Mouse (Mus musculus) liver, embryonic 14.5 days (tissue): Measurements from ENCODE around the gene Sun1. TPM values are rescaled to one million over a fixed set of nuclear protein-coding genes. Genes with fewer than 3 reads are reported as not detected.
A peak's percentile ranks its signal among the peaks of the same experiment; 100 is the strongest.

Experiments used
- ATAC-seq: fragments of 200-750 bp; cut with Nextera tagmentation; 2 replicates; pipeline ENCODE4 v1.8.0; 2017; ENCODE audit warnings: moderate number of reproducible peaks, mild to moderate bottlenecking, moderate library complexity; ENCODE audit not compliant: insufficient read depth
- DNase-seq, 3 experiments: peaks; one replicate each; pipeline ENCODE4 v3.0.0-alpha.2; 2012 to 2013; ENCODE audit warnings: low read depth in 3 of 3, low spot score in 3 of 3
- H3K27ac ChIP-seq: fragments of 300-500 bp; sonication (generic); 2 replicates; pipeline ENCODE4 v1.5.1; 2014; ENCODE audit warnings: moderate library complexity, mild to moderate bottlenecking, control low read depth, inconsistent platforms
- H3K27me3 ChIP-seq: fragments of 300-500 bp; sonication (generic); 2 replicates; pipeline ENCODE4 v1.6.1; 2014; ENCODE audit warnings: mild to moderate bottlenecking, low read length, moderate library complexity; ENCODE audit not compliant: control insufficient read depth, insufficient read depth
- H3K36me3 ChIP-seq: fragments of 300-500 bp; sonication (generic); replicated peaks from 2 replicates; pipeline ENCODE4 v1.6.1; 2014; ENCODE audit warnings: low read depth; ENCODE audit not compliant: control insufficient read depth, insufficient read depth
- H3K4me1 ChIP-seq, 2 experiments: fragments of 200-500 bp in 1 of 2; fragments of 300-500 bp in 1 of 2; sonication (generic) in 1 of 2; replicated peaks; 2 replicates each; pipeline ENCODE4 v1.6.1; 2012 to 2014; ENCODE audit warnings: antibody characterized with exemption in 1 of 2, inconsistent platforms in 1 of 2, low read length in 1 of 2; ENCODE audit not compliant: control insufficient read depth in 2 of 2, insufficient read depth in 2 of 2
- H3K4me2 ChIP-seq: fragments of 300-500 bp; sonication (generic); 2 replicates; pipeline ENCODE4 v1.6.1; 2014; ENCODE audit warnings: low read depth, mild to moderate bottlenecking, control low read depth, moderate library complexity
- H3K4me3 ChIP-seq, 2 experiments: fragments of 200-500 bp in 1 of 2; fragments of 300-500 bp in 1 of 2; sonication (generic) in 1 of 2; 2 replicates each; pipeline ENCODE4 v1.5.1; 2012 to 2014; ENCODE audit warnings: low read depth in 2 of 2, low read length in 2 of 2, mild to moderate bottlenecking in 2 of 2, control low read depth in 1 of 2, inconsistent platforms in 1 of 2, moderate library complexity in 1 of 2; ENCODE audit not compliant: insufficient read depth in 1 of 2
- H3K9ac ChIP-seq: fragments of 300-500 bp; sonication (generic); replicated peaks from 2 replicates; pipeline ENCODE4 v1.6.1; 2014; ENCODE audit warnings: mild to moderate bottlenecking, control low read depth, moderate library complexity
- H3K9me3 ChIP-seq: fragments of 300-500 bp; sonication (generic); 2 replicates; pipeline ENCODE4 v1.6.1; 2016; ENCODE audit warnings: low read length, mixed read lengths; ENCODE audit not compliant: control insufficient read depth
- CTCF ChIP-seq: IDR thresholded peaks from 2 replicates; pipeline ENCODE4 v1.5.1; 2016; ENCODE audit warnings: antibody characterized with exemption, low read depth, control low read depth
- EP300 ChIP-seq: IDR thresholded peaks from 2 replicates; pipeline ENCODE4 v1.6.1; 2016; ENCODE audit warnings: antibody characterized with exemption, low read depth
- WGBS: fragments of 180-500 bp; shearing (Covaris S2); extraction: QIAGEN DNeasy Blood & Tissue Kit; methylation state at CpG from one replicate; pipeline ENCODE4 v1.1.7; 2014; ENCODE audit not compliant: insufficient replicate concordance; 5-methylcytosine and 5-hydroxymethylcytosine counted together
- polyA plus RNA-seq, 2 experiments: library from polyadenylated mRNA; depleted of rRNA in 1 of 2; stranded (reverse) in 1 of 2; unstranded in 1 of 2; fragments of >200 nt; fragmentation: Nextera tagmentation in 1 of 2; extraction: Ambion mirVana in 1 of 2; gene quantifications; 2 replicates each; pipeline versions ENCODE4 v1.2.1 to v1.2.3; 2012 to 2014

The Sun1 gene
- polyA plus RNA-seq, 2 experiments = 17.9 to 19.9 TPM

GRCm38 (mm10) chr5:139223331-139223730 lies 22.9 kb downstream of the Sun1 start:
- 89% methylated on average over 10 of the region's 10 CpGs for WGBS
- H3K9me3 ChIP-seq = no peaks in the 10 kb centered on the region
- DNase-seq (no peak), ATAC-seq (no peak)
- peaks cover 55% of the 10 kb centered on the region for H3K36me3 ChIP-seq
- H3K4me1 ChIP-seq = no peaks in the 10 kb centered on the region
- H3K4me2 ChIP-seq = no peak overlapping the region
- no peak overlapping the region for H3K27ac ChIP-seq
- no peak for TF ChIP-seq CTCF
- no peak for TF ChIP-seq EP300
- no peak overlapping the region for H3K4me3 ChIP-seq
- no peak overlapping the region for H3K9ac ChIP-seq
- H3K27me3 ChIP-seq = no peaks in the 10 kb centered on the region

GRCm38 (mm10) chr5:139227236-139227635 lies 26.8 kb downstream of the Sun1 start:
- H3K9ac ChIP-seq = no peak overlapping the region
- H3K36me3 ChIP-seq = peaks cover 57% of the 10 kb centered on the region
- 83% methylated on average over 4 of the region's 4 CpGs for WGBS
- no peaks in the 10 kb centered on the region for H3K27me3 ChIP-seq
- no peak for ATAC-seq
- no peak for DNase-seq
- no peak overlapping the region for H3K27ac ChIP-seq
- no peak overlapping the region for H3K4me2 ChIP-seq
- no peak for TF ChIP-seq EP300
- no peak for TF ChIP-seq CTCF
- H3K4me1 ChIP-seq = no peaks in the 10 kb centered on the region
- no peak overlapping the region for H3K4me3 ChIP-seq
- no peaks in the 10 kb centered on the region for H3K9me3 ChIP-seq

- Histone ChIP-seq H3K27ac (no peak overlapping the region), H3K4me2 (no peak overlapping the region), H3K9ac (no peak overlapping the region), H3K27me3 (no peaks in the 10 kb centered on the region), H3K4me3 (no peak overlapping the region), H3K36me3 (peaks cover 57% of the 10 kb centered on the region), H3K9me3 (no peaks in the 10 kb centered on the region), H3K4me1 (no peaks in the 10 kb centered on the region)
- ATAC-seq = no peak
- WGBS = 80% methylated on average over 2 of the region's 2 CpGs
- TF ChIP-seq CTCF (no peak), EP300 (no peak)
- no peak for DNase-seq
These were observed 27.2 kb downstream of the Sun1 start for GRCm38 (mm10) chr5:139227645-139228044.

GRCm38 (mm10) chr5:139228318-139228717 lies 27.9 kb downstream of the Sun1 start:
- 88% methylated on average over 3 of the region's 3 CpGs for WGBS
- H3K27me3 ChIP-seq = no peaks in the 10 kb centered on the region
- H3K9me3 ChIP-seq = no peaks in the 10 kb centered on the region
- H3K4me3 ChIP-seq = no peak overlapping the region
- H3K27ac ChIP-seq = no peak overlapping the region
- DNase-seq = no peak
- ATAC-seq = no peak
- H3K36me3 ChIP-seq = peaks cover 62% of the 10 kb centered on the region
- no peak overlapping the region for H3K4me2 ChIP-seq
- H3K9ac ChIP-seq = no peak overlapping the region
- no peak for TF ChIP-seq EP300
- no peak for TF ChIP-seq CTCF
- no peaks in the 10 kb centered on the region for H3K4me1 ChIP-seq

- no peak for ATAC-seq
- no peak overlapping the region for H3K27ac ChIP-seq
- H3K9me3 ChIP-seq = no peaks in the 10 kb centered on the region
- TF ChIP-seq CTCF = no peak
- no peak for TF ChIP-seq EP300
- no peaks in the 10 kb centered on the region for H3K4me1 ChIP-seq
- H3K4me2 ChIP-seq = no peak overlapping the region
- no peaks in the 10 kb centered on the region for H3K27me3 ChIP-seq
- peaks cover 62% of the 10 kb centered on the region for H3K36me3 ChIP-seq
- no peak overlapping the region for H3K9ac ChIP-seq
- no peak overlapping the region for H3K4me3 ChIP-seq
- DNase-seq = no peak
- WGBS = 81% methylated on average over 3 of the region's 3 CpGs
These were observed 29.3 kb downstream of the Sun1 start for GRCm38 (mm10) chr5:139229716-139230115.

GRCm38 (mm10) chr5:139232083-139232482 lies 31.6 kb downstream of the Sun1 start:
- no peak for DNase-seq
- H3K4me3 ChIP-seq = no peak overlapping the region
- no peaks in the 10 kb centered on the region for H3K9me3 ChIP-seq
- H3K36me3 ChIP-seq = peaks cover 63% of the 10 kb centered on the region
- WGBS = 17% methylated on average over 3 of the region's 3 CpGs
- no peak overlapping the region for H3K4me2 ChIP-seq
- no peak overlapping the region for H3K27ac ChIP-seq
- 0 out of 2 replicates have a peak, but pooled peaks have one; percentile 10 for TF ChIP-seq EP300
- no peak for TF ChIP-seq CTCF
- H3K4me1 ChIP-seq = no peaks in the 10 kb centered on the region
- no peaks in the 10 kb centered on the region for H3K27me3 ChIP-seq
- H3K9ac ChIP-seq = no peak overlapping the region
- ATAC-seq = peak; percentile 52; the same call in 1 of the 2 replicates
